Mouse (Mus musculus): ENCODE results near the gene Phf21b. TPM values are rescaled to one million over a fixed set of nuclear protein-coding genes. Genes with fewer than 3 reads are reported as not detected.

Gene Phf21b
- total and polyA plus RNA-seq, 2 experiments from 2014 or later = 0.04 to 0.05 TPM

- H3K27me3 ChIP-seq (ENCODE audit: control insufficient read depth, insufficient read depth, low read length) = no peaks in the 10 kb centered on the region
- TF ChIP-seq EP300 (IDR thresholded peaks at IDR 0.05; ENCODE audit: low read depth) = no peak
- TF ChIP-seq CTCF (IDR thresholded peaks at IDR 0.05; ENCODE audit: low read depth) = peak; percentile 92
- H3K9ac ChIP-seq (replicated peaks; ENCODE audit: low read depth, low read length) = no peak overlapping the region
- no peak overlapping the region for H3K4me2 ChIP-seq (ENCODE audit: low read depth, low read length)
- H3K4me3 ChIP-seq (ENCODE audit: low read depth, low read length) = no peak overlapping the region
- no peak for ATAC-seq (ENCODE audit: insufficient read depth, low read depth)
- WGBS = 2% methylated on average over 3 of the region's 3 CpGs
- H3K9me3 ChIP-seq (replicated peaks; ENCODE audit: control insufficient read depth, low read length) = no peaks in the 10 kb centered on the region
- DNase-seq (ENCODE audit: low spot score) = peak; percentile 76
- no peaks in the 10 kb centered on the region for H3K36me3 ChIP-seq (replicated peaks; ENCODE audit: control insufficient read depth, insufficient read depth, low read length)
- no peak overlapping the region for H3K27ac ChIP-seq (ENCODE audit: low read depth)
- no peaks in the 10 kb centered on the region for H3K4me1 ChIP-seq (ENCODE audit: control insufficient read depth, insufficient read depth)
Observed at GRCm38 (mm10) chr15:84891658-84892057, 35.8 kb upstream of the Phf21b start.

GRCm38 (mm10) chr15:84891246-84891645, 35.4 kb upstream of the Phf21b start:
- 38% methylated on average over 3 of the region's 3 CpGs for WGBS
- Histone ChIP-seq H3K36me3 (replicated peaks; ENCODE audit: control insufficient read depth, insufficient read depth, low read length) (no peaks in the 10 kb centered on the region), H3K27me3 (ENCODE audit: control insufficient read depth, insufficient read depth, low read length) (no peaks in the 10 kb centered on the region), H3K4me3 (ENCODE audit: low read depth, low read length) (no peak overlapping the region), H3K27ac (ENCODE audit: low read depth) (no peak overlapping the region), H3K9ac (replicated peaks; ENCODE audit: low read depth, low read length) (no peak overlapping the region), H3K9me3 (replicated peaks; ENCODE audit: control insufficient read depth, low read length) (no peaks in the 10 kb centered on the region), H3K4me2 (ENCODE audit: low read depth, low read length) (no peak overlapping the region), H3K4me1 (ENCODE audit: control insufficient read depth, insufficient read depth) (no peaks in the 10 kb centered on the region)
- no peak for DNase-seq (ENCODE audit: low spot score)
- no peak for ATAC-seq (ENCODE audit: insufficient read depth, low read depth)
- TF ChIP-seq CTCF (IDR thresholded peaks at IDR 0.05; ENCODE audit: low read depth) (no peak), EP300 (IDR thresholded peaks at IDR 0.05; ENCODE audit: low read depth) (no peak)

GRCm38 (mm10) chr15:84888066-84888465, 32.2 kb upstream of the Phf21b start:
- H3K9ac ChIP-seq (replicated peaks; ENCODE audit: low read depth, low read length) = no peak overlapping the region
- no peaks in the 10 kb centered on the region for H3K27me3 ChIP-seq (ENCODE audit: control insufficient read depth, insufficient read depth, low read length)
- no peak overlapping the region for H3K4me3 ChIP-seq (ENCODE audit: low read depth, low read length)
- H3K36me3 ChIP-seq (replicated peaks; ENCODE audit: control insufficient read depth, insufficient read depth, low read length) = no peaks in the 10 kb centered on the region
- no peak overlapping the region for H3K4me2 ChIP-seq (ENCODE audit: low read depth, low read length)
- no peaks in the 10 kb centered on the region for H3K4me1 ChIP-seq (ENCODE audit: control insufficient read depth, insufficient read depth)
- H3K27ac ChIP-seq (ENCODE audit: low read depth) = no peak overlapping the region
- DNase-seq (ENCODE audit: low spot score) (no peak), ATAC-seq (ENCODE audit: insufficient read depth, low read depth) (no peak)
- 55% methylated on average over 12 of the region's 12 CpGs for WGBS
- H3K9me3 ChIP-seq (replicated peaks; ENCODE audit: control insufficient read depth, low read length) = no peaks in the 10 kb centered on the region
- TF ChIP-seq EP300 (IDR thresholded peaks at IDR 0.05; ENCODE audit: low read depth) = no peak
- TF ChIP-seq CTCF (IDR thresholded peaks at IDR 0.05; ENCODE audit: low read depth) = no peak

GRCm38 (mm10) chr15:84877029-84877815, 21.4 kb upstream of the Phf21b start:
- Histone ChIP-seq H3K4me3 (ENCODE audit: low read depth, low read length) (no peak overlapping the region), H3K9ac (replicated peaks; ENCODE audit: low read depth, low read length) (no peak overlapping the region), H3K36me3 (replicated peaks; ENCODE audit: control insufficient read depth, insufficient read depth, low read length) (no peaks in the 10 kb centered on the region), H3K27me3 (ENCODE audit: control insufficient read depth, insufficient read depth, low read length) (no peaks in the 10 kb centered on the region), H3K27ac (ENCODE audit: low read depth) (no peak overlapping the region), H3K4me2 (ENCODE audit: low read depth, low read length) (no peak overlapping the region), H3K9me3 (replicated peaks; ENCODE audit: control insufficient read depth, low read length) (no peaks in the 10 kb centered on the region), H3K4me1 (ENCODE audit: control insufficient read depth, insufficient read depth) (no peaks in the 10 kb centered on the region)
- ATAC-seq (ENCODE audit: insufficient read depth, low read depth) (no peak), DNase-seq (ENCODE audit: low spot score) (no peak)
- TF ChIP-seq EP300 (IDR thresholded peaks at IDR 0.05; ENCODE audit: low read depth) (no peak), CTCF (IDR thresholded peaks at IDR 0.05; ENCODE audit: low read depth) (no peak)
- 69% methylated on average over 12 of the region's 12 CpGs for WGBS

DNA sequence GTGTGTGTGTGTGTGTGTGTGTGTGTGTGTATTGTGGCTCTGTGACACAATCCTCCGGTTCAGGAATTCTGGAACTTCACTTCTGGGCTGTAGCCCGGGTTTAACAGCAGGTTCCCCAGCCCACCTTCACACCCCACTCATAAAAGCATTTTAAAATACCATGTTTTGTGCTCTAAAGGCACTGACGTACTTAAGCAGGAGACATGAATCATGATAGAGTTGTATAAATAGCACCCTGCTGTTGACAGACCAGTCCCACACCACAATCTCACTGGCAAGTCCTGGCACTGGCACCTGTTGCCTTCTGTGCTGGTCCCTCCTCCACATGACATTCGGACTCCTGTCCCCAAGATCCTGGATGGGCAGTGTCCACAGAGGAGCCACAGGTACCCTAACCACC, 18.0 kb upstream of the Phf21b start:
- ATAC-seq (ENCODE audit: insufficient read depth, low read depth) = no peak
- Histone ChIP-seq H3K36me3 (replicated peaks; ENCODE audit: control insufficient read depth, insufficient read depth, low read length) (no peaks in the 10 kb centered on the region), H3K4me3 (ENCODE audit: low read depth, low read length) (no peak overlapping the region), H3K27me3 (ENCODE audit: control insufficient read depth, insufficient read depth, low read length) (no peaks in the 10 kb centered on the region), H3K9ac (replicated peaks; ENCODE audit: low read depth, low read length) (no peak overlapping the region), H3K9me3 (replicated peaks; ENCODE audit: control insufficient read depth, low read length) (no peaks in the 10 kb centered on the region), H3K4me1 (ENCODE audit: control insufficient read depth, insufficient read depth) (no peaks in the 10 kb centered on the region), H3K27ac (ENCODE audit: low read depth) (no peak overlapping the region), H3K4me2 (ENCODE audit: low read depth, low read length) (no peak overlapping the region)
- DNase-seq (ENCODE audit: low spot score) = no peak
- TF ChIP-seq CTCF (IDR thresholded peaks at IDR 0.05; ENCODE audit: low read depth) (no peak), EP300 (IDR thresholded peaks at IDR 0.05; ENCODE audit: low read depth) (no peak)
- 61% methylated on average over 4 of the region's 4 CpGs for WGBS

DNA sequence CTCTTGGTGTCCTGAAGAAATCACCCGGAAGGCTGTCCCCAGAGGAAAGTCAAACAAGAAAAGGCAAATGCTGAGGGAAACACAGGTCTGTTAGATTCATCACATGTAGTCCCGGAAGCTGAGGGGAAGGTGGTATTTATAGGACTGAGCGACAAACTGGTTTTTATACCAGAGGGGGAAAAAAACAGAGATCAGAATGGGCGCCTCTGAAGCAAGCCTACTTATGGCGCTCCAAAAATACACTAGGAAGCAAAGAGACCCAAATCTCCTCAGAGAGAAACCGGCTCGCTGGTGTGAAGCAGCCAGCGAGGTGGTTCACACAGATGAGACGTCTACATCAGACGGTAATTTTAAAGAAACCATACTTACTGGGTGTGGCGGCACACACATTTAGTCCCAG, 17.2 kb upstream of the Phf21b start:
- Histone ChIP-seq H3K27me3 (ENCODE audit: control insufficient read depth, insufficient read depth, low read length) (no peaks in the 10 kb centered on the region), H3K4me3 (ENCODE audit: low read depth, low read length) (no peak overlapping the region), H3K27ac (ENCODE audit: low read depth) (no peak overlapping the region), H3K4me2 (ENCODE audit: low read depth, low read length) (no peak overlapping the region), H3K9ac (replicated peaks; ENCODE audit: low read depth, low read length) (no peak overlapping the region), H3K36me3 (replicated peaks; ENCODE audit: control insufficient read depth, insufficient read depth, low read length) (no peaks in the 10 kb centered on the region), H3K9me3 (replicated peaks; ENCODE audit: control insufficient read depth, low read length) (no peaks in the 10 kb centered on the region), H3K4me1 (ENCODE audit: control insufficient read depth, insufficient read depth) (no peaks in the 10 kb centered on the region)
- no peak for DNase-seq (ENCODE audit: low spot score)
- no peak for ATAC-seq (ENCODE audit: insufficient read depth, low read depth)
- TF ChIP-seq EP300 (IDR thresholded peaks at IDR 0.05; ENCODE audit: low read depth) (no peak), CTCF (IDR thresholded peaks at IDR 0.05; ENCODE audit: low read depth) (no peak)
- WGBS = 82% methylated on average over 11 of the region's 11 CpGs

Measured in heart, postnatal 0 days (tissue).